Mouse (Mus musculus) G1E (cell line): ENCODE results near the gene Carhsp1.

ENCODE experiments used
- CTCF ChIP-seq: IDR thresholded peaks from 2 replicates; pipeline ENCODE4 v1.5.1; 2012; ENCODE audit warnings: low read depth, low read length, inconsistent platforms, mixed read lengths
- GATA1 ChIP-seq: IDR thresholded peaks from 2 replicates; pipeline ENCODE4 v1.6.1; 2012; ENCODE audit warnings: borderline replicate concordance, low read length, inconsistent platforms, mixed read lengths
- GATA2 ChIP-seq: IDR thresholded peaks from 2 replicates; pipeline ENCODE4 v1.6.1; 2012; ENCODE audit warnings: low read depth, low read length, inconsistent platforms, borderline replicate concordance
- POLR2AphosphoS5 ChIP-seq: IDR thresholded peaks from 2 replicates; pipeline ENCODE4 v1.6.1; 2012; ENCODE audit warnings: low read depth, low read length, inconsistent platforms; ENCODE audit not compliant: insufficient replicate concordance

DNA sequence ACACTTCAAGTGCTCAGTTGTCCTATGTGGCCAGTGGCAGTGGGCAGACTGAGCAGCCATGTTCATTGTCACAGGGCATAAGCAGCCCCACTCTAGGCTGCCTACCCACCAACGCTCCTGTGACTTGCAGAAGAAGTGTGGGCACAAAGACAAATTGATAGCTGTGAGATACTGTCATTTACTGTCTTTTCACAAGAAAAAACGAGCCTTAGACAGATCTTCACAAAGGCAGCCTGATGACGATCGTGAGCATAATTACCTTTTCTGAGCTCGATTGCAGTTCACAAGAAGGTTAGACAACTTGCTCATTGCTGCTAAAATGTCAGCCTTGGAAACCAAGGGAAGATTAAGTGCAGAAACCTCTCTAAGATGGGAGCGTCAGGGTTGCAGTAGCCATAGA is 16.8 kb downstream of the Carhsp1 start:
- TF ChIP-seq CTCF = no peak
- no peak for TF ChIP-seq GATA1
- no peak for TF ChIP-seq POLR2AphosphoS5
- no peak for TF ChIP-seq GATA2
